Mouse (Mus musculus): ENCODE measurements around the gene Myoc.

Gene Myoc

GRCm38 (mm10) chr1:162648416-162648815 is 9.5 kb downstream of the Myoc start:
- no peak for DNase-seq (ENCODE audit: low read depth)

DNA sequence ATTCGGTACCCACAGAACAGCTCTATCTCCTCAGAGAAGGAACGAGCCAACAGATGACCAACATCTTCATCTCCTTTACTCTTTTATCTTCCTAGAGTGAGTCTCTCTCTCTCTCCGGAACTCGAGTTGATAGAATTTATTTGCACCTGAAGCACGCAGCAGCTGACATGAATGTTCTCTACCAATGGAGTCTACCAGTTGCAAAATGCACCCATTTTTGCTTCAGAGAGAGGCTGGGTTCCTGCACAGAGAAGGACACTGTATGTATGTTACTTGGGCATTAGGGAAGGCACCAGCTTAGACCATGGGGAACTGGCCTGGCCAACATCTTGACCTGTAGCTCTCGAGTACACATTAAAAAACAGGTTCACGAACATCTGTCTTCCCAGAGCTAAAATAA is 19.2 kb downstream of the Myoc start, which contains the start of gene Myocos:
Myocos (minus strand) TSS at position 101 of the 400 bp plus-strand sequence.
- no peak for DNase-seq (ENCODE audit: low read depth)

DNA sequence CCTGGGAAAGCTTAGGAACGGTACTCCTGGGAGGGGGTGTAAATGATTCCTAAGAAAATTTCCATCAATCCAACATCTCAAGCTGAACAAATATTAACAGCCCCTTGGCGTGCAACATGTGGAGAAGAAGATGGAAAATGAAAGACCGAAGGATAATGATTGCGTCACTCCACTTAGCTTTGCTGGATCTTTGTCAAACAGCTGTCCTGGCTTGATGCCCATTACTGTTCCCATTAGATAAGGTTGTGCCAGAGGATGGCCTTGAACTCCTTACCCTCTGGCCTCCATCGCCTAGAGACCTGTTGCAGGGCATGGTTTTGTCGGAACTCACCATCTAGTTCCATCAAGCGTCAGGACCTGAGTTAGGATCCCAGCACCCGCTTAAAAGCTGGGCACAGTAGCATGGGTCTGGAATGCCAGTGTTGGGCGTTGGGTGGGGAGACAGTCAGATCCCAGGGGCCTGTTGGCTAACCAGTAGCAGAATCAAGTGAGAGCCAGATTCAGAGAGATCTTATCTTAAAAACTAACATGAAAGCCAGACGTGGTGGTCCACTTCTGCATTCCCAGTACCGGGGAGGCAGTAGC is 21.4 kb downstream of the Myoc start:
- peak; percentile 64 for DNase-seq (ENCODE audit: low read depth)

DNA sequence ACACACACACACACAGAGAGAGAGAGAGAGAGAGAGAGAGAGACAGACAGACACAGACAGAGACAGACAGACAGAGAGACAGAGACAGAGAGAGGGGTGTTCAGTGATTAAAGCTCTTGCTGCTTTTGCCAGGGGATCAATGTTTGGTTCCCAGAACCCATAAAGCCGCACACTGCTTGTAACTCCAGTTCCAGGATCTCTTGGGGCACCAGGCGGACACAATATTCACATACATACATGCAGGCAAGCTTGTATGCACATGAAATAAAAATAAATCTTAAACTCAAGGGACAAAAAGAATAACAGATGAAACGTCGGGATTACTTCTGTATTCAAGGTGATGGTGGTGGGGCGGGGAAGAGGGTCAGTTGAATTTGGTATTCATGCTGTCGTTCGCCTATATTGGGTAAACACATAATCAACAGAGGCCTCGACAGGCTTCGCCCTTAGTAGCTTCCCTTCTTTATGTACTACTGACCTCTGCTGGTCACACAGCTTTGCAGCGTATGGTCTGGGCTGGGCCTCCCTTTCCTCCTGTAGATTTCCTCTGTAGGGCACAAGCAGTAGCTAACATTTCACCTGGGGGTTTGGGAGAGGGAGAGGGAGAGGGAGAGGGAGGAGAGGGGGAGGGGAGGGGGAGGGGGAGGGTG is 26.0 kb downstream of the Myoc start:
- peak; percentile 81 for DNase-seq (ENCODE audit: low read depth)

- DNase-seq (ENCODE audit: low read depth): no peak
Observed at GRCm38 (mm10) chr1:162665486-162666174, 26.7 kb downstream of the Myoc start.

DNA sequence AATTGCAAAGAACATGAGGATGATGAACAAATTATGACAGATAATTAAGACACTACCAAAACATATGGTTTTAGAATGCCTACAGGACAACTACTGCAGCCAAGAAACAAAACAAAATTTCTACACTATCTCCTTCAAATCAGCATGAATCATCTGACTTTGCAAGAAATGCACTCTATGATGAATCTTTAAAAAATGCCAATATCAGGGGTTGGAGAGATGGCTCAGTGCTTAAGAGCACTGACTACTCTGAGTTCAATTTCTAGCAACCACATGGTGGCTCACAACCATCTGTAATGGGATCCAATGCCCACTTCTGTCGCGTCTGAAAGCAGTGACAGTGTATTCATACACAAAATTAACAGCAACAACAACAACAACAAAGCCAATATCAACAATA is 54.8 kb downstream of the Myoc start:
- no peak for DNase-seq (ENCODE audit: low read depth)

GRCm38 (mm10) chr1:162697866-162698265 is 58.9 kb downstream of the Myoc start:
- no peak for DNase-seq (ENCODE audit: low read depth)

All from 416B (cell line).